Mouse (Mus musculus) limb, embryonic 10.5 days (tissue): ENCODE measurements at regions not wholly inside any gene's neighbourhood (a gene's known extent, or its start where the extent isn't known, plus 50 kb on each side); places are given as distances from the start of the nearest gene placed in this dataset.

ENCODE experiments used
- DNase-seq: peaks from one replicate; pipeline ENCODE4 v3.0.0-alpha.2; 2017; ENCODE audit warnings: low spot score
- H3K27ac ChIP-seq: fragments of 300-500 bp; sonication (generic); 2 replicates; pipeline ENCODE4 v1.5.1; 2016; ENCODE audit warnings: mild to moderate bottlenecking
- H3K27me3 ChIP-seq: fragments of 300-500 bp; sonication (generic); 2 replicates; pipeline ENCODE4 v1.6.1; 2016; ENCODE audit warnings: low read depth, mild to moderate bottlenecking; ENCODE audit not compliant: poor library complexity, severe bottlenecking
- H3K36me3 ChIP-seq: fragments of 300-500 bp; sonication (generic); 2 replicates; pipeline ENCODE4 v1.6.1; 2016; ENCODE audit warnings: mild to moderate bottlenecking, moderate library complexity
- H3K4me1 ChIP-seq: fragments of 300-500 bp; sonication (generic); 2 replicates; pipeline ENCODE4 v1.6.1; 2016
- H3K4me3 ChIP-seq: fragments of 300-500 bp; sonication (generic); 2 replicates; pipeline ENCODE4 v1.5.1; 2016; ENCODE audit warnings: mild to moderate bottlenecking, moderate library complexity
- H3K9me3 ChIP-seq: fragments of 300-500 bp; sonication (generic); replicated peaks from 2 replicates; pipeline ENCODE4 v1.6.1; 2016; ENCODE audit warnings: mild to moderate bottlenecking
- WGBS: fragments of 180-500 bp; shearing (Covaris S2); methylation state at CpG from one replicate; pipeline ENCODE4 v1.1.7; 2016; 5-methylcytosine and 5-hydroxymethylcytosine counted together

DNA sequence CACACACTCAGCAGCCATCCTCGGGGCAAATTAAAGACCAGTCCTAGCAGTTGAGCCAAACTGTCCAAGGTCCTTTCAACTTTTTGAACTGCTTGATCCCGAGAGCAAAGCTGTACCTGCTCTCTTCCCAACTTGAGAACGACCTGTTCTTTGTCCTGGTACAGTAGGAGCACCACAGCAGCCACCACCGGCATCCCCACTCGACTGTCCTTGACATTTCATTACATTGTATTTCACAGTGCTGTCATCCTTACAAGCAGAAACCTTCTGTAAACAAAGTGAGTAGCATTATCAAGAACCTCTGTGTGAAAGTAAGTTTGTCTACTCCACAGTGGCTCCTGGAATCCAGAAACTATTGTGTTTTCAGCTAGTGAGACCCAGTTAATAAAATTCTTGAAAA is 240.2 kb upstream of the Zfp462 start:
- WGBS = 87% methylated on average over 5 of the region's 5 CpGs
- no peak for DNase-seq
- Histone ChIP-seq H3K27ac (no peak overlapping the region), H3K9me3 (no peaks in the 10 kb centered on the region), H3K4me1 (no peaks in the 10 kb centered on the region), H3K36me3 (no peaks in the 10 kb centered on the region), H3K4me3 (no peak overlapping the region), H3K27me3 (no peaks in the 10 kb centered on the region)

DNA sequence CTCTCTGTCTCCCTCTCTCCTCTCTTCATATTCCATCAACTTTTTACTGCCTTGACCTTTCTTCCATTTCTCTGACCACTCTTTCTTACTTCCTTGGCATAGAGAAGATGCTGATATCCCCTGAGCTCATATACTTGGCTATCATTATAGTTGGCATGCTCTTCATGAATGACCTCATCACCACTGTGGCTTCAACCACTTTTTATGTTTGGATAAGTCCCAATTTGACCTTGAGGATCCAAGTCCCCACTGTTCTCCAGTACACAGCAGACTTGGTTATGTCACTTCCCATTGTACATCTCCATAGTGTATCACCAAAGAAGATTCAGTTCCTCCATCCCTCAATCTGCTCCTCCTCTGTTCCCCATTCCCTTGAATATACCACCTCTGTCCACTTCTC is 235.1 kb upstream of the Zfp462 start:
- Histone ChIP-seq H3K27ac (no peak overlapping the region), H3K27me3 (no peaks in the 10 kb centered on the region), H3K4me3 (no peak overlapping the region), H3K9me3 (no peaks in the 10 kb centered on the region), H3K4me1 (peaks cover 4% of the 10 kb centered on the region), H3K36me3 (no peaks in the 10 kb centered on the region)
- DNase-seq = no peak

DNA sequence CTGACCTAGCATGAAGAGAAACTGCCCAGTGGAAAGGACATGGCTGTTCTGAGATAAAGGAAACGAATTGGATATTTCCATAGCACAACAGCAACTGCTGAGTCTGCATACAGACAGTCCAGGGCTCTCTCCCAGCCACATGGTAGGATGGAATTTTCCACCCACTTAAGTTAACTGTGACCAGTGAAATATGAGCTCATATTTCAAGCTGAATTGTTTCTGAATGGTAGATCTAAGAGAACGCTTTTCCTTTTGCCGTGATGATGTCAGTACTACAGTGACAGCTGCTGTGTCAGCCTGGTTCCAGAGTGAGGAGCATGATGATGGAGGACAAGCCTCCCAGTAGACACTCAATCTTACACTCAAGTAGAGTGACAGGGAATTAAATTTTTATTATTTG is 231.9 kb upstream of the Zfp462 start:
- 75% methylated on average over 3 of the region's 3 CpGs for WGBS
- Histone ChIP-seq H3K27ac (no peak overlapping the region), H3K27me3 (no peaks in the 10 kb centered on the region), H3K36me3 (no peaks in the 10 kb centered on the region), H3K4me3 (no peak overlapping the region), H3K9me3 (no peaks in the 10 kb centered on the region), H3K4me1 (peaks cover 4% of the 10 kb centered on the region)
- DNase-seq = no peak

DNA sequence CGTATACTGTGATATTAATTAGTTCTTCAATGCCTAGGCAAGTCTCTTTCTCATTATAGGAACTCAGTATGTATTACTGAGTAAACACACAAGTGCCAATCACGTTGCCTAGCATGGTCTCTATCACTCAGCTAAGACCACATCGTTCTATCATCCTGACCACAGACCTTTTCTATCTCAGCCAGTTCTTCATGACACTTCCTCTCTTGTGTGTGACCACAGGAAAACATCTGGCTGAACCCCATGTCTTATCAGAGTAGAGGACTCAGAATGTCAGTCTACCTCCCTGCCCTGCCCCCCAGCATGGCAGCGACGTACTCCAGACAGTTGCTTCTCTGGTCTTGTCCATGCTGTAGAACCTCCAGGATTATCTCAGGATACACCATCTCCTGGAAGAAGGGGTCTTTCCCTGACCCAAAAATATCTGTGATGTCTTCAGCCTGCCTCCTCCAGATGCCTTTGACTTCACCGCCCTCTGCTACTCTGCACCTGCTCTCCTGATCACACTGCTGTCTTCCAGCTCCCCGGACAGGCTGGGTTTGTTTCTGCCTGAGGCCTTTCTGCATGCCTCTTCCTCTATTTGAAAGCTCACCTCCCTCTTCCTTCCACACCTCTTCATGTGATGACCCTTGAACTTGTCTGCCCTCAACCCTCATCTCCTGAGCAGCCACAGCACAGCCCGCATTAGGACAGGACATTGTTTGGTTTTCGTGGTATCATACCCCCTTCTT is 230.1 kb upstream of the Zfp462 start:
- H3K9me3 ChIP-seq = no peaks in the 10 kb centered on the region
- no peak overlapping the region for H3K4me3 ChIP-seq
- DNase-seq = no peak
- no peaks in the 10 kb centered on the region for H3K36me3 ChIP-seq
- H3K4me1 ChIP-seq = peaks cover 4% of the 10 kb centered on the region
- no peaks in the 10 kb centered on the region for H3K27me3 ChIP-seq
- WGBS = 80% methylated on average over 9 of the region's 9 CpGs
- no peak overlapping the region for H3K27ac ChIP-seq

- 79% methylated on average over 1 of the region's 1 CpGs for WGBS
- H3K36me3 ChIP-seq = no peaks in the 10 kb centered on the region
- no peak for DNase-seq
- no peak overlapping the region for H3K4me3 ChIP-seq
- no peak overlapping the region for H3K27ac ChIP-seq
- no peaks in the 10 kb centered on the region for H3K27me3 ChIP-seq
- H3K4me1 ChIP-seq = peaks cover under 1% of the 10 kb centered on the region
- H3K9me3 ChIP-seq = no peaks in the 10 kb centered on the region
These were observed 226.8 kb upstream of the Zfp462 start for GRCm38 (mm10) chr4:54718083-54718482.

DNA sequence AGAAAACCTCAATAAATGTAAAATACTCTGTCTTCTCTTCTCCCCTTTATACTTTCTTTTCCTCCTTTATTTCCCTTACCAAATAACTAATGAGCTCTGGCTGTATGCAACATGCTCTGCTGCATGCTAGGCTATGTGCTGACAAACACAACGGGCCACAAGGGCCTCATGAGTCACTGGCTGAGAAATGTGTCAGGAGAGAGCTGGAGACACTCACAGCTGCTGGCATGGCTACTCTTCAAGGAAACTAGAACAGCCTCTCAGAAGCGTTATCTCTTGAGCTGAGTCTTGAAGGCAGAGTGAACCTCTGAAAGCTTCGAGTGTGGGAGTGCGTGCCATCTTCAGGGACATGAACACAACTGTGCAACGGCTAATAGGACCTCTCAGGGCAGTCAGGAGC is 205.8 kb upstream of the Zfp462 start:
- DNase-seq = no peak
- 82% methylated on average over 5 of the region's 5 CpGs for WGBS
- H3K27me3 ChIP-seq = no peaks in the 10 kb centered on the region
- H3K27ac ChIP-seq = no peak overlapping the region
- no peaks in the 10 kb centered on the region for H3K9me3 ChIP-seq
- no peaks in the 10 kb centered on the region for H3K36me3 ChIP-seq
- no peaks in the 10 kb centered on the region for H3K4me1 ChIP-seq
- H3K4me3 ChIP-seq = no peak overlapping the region

- H3K27me3 ChIP-seq = no peaks in the 10 kb centered on the region
- DNase-seq = no peak
- H3K4me3 ChIP-seq = no peak overlapping the region
- no peaks in the 10 kb centered on the region for H3K9me3 ChIP-seq
- 86% methylated on average over 2 of the region's 2 CpGs for WGBS
- H3K27ac ChIP-seq = no peak overlapping the region
- no peaks in the 10 kb centered on the region for H3K4me1 ChIP-seq
- no peaks in the 10 kb centered on the region for H3K36me3 ChIP-seq
These were observed 193.4 kb upstream of the Zfp462 start for GRCm38 (mm10) chr4:54751458-54751857.

- 91% methylated on average over 4 of the region's 4 CpGs for WGBS
- H3K27ac ChIP-seq = no peak overlapping the region
- H3K4me1 ChIP-seq = peaks cover 20% of the 10 kb centered on the region
- DNase-seq = peak; percentile 4
- no peaks in the 10 kb centered on the region for H3K36me3 ChIP-seq
- H3K27me3 ChIP-seq = no peaks in the 10 kb centered on the region
- H3K4me3 ChIP-seq = no peak overlapping the region
- H3K9me3 ChIP-seq = no peaks in the 10 kb centered on the region
These were observed 188.4 kb upstream of the Zfp462 start for GRCm38 (mm10) chr4:54756441-54756840.

GRCm38 (mm10) chr4:54757715-54758500 is 186.9 kb upstream of the Zfp462 start:
- H3K4me1 ChIP-seq = peaks cover 20% of the 10 kb centered on the region
- no peaks in the 10 kb centered on the region for H3K36me3 ChIP-seq
- DNase-seq = peak; percentile 62
- 43% methylated on average over 19 of the region's 19 CpGs for WGBS
- H3K9me3 ChIP-seq = no peaks in the 10 kb centered on the region
- peak overlapping the region; percentile 36 for H3K4me3 ChIP-seq
- H3K27me3 ChIP-seq = no peaks in the 10 kb centered on the region
- peak overlapping the region; percentile 82 for H3K27ac ChIP-seq

DNA sequence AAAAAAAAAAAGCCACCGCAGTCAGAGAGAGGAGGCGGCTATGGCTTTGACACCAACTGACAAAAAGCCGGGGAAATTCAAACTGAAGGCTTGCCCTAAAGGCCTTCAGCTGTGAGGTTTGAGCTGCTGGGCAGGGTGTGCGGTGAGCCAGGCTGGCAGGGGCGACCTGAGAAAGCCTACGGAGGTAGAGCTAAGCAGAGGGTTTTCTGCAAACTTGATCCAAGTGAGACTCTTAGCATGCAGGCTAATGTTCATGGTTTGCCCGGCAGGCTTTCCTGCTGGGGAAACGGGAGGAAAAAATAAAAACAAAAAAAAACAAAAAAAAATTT is 186.4 kb upstream of the Zfp462 start:
- no peak for DNase-seq
- Histone ChIP-seq H3K36me3 (no peaks in the 10 kb centered on the region), H3K27ac (peak overlapping the region; percentile 82), H3K27me3 (no peaks in the 10 kb centered on the region), H3K4me1 (peaks cover 20% of the 10 kb centered on the region), H3K4me3 (peak overlapping the region; percentile 36), H3K9me3 (no peaks in the 10 kb centered on the region)
- WGBS = 38% methylated on average over 8 of the region's 8 CpGs

DNA sequence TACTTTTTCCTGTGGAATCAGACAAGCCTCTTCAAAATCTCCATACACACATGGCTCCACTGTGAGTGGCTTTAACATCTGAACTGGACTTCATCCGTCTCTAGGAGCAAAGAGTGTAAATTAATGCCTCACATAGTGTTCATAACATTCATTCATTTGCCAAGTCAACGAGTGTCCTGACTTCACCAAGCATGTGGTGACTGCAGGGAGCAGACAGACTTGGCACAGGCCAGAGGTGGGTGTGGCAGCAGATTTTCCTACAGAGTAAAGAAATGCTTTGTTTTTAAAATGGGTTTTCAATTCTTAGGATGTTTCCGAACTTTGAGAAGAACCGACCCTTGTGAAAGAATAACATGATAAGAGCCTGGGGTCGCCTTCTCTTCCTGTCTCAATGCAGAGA is 183.6 kb upstream of the Zfp462 start:
- DNase-seq = no peak
- 80% methylated on average over 5 of the region's 5 CpGs for WGBS
- Histone ChIP-seq H3K4me1 (peaks cover 20% of the 10 kb centered on the region), H3K9me3 (no peaks in the 10 kb centered on the region), H3K36me3 (no peaks in the 10 kb centered on the region), H3K27me3 (no peaks in the 10 kb centered on the region), H3K4me3 (no peak overlapping the region), H3K27ac (no peak overlapping the region)

GRCm38 (mm10) chr4:54765045-54765444 is 179.8 kb upstream of the Zfp462 start:
- H3K27me3 ChIP-seq = no peaks in the 10 kb centered on the region

DNA sequence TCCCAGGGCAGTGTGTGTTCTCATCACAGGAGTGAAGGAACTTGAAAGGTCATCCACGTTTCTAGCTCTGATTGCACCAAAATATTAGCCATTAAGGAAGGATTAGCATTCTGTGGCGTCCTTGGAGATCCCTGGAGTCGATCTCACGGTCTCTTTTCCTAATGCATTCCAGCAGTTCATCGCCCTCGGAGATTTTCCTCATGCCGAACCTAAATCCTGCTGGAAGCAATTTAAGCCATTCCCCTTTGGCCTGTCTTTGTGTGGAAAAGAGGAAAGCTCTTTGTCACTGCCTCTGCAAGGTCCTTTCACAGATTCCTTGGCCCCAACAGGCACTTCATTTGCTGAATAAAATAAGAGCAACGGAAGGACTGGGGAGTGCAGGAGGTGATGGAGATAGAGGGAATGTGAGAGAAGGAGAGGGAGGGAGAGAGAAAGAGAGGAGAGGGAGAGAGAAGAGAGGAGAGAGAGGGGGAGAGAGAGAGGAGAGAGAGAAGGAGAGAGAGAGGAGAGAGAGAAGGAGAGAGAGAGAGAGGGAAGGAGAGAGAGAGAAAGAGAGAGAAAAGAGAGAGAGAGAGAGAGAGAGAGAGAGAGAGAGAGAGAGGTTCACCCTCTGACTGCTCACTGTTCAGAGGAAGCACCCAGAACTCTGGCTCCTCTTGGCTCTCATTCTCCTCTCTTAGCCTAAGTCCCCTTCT is 177.2 kb upstream of the Zfp462 start:
- H3K9me3 ChIP-seq = no peaks in the 10 kb centered on the region
- DNase-seq = peak; percentile 60
- H3K27ac ChIP-seq = peak overlapping the region; percentile 74

More at GRCm38 (mm10) chr4:54765045-54765444, 179.8 kb upstream of the Zfp462 start:
- Histone ChIP-seq H3K36me3 (no peaks in the 10 kb centered on the region), H3K27ac (no peak overlapping the region), H3K9me3 (no peaks in the 10 kb centered on the region), H3K4me1 (peaks cover 14% of the 10 kb centered on the region), H3K4me3 (no peak overlapping the region)
- 83% methylated on average over 1 of the region's 1 CpGs for WGBS
- DNase-seq = no peak

More for the DNA sequence above, 177.2 kb upstream of the Zfp462 start:
- 15% methylated on average over 8 of the region's 8 CpGs for WGBS
- H3K4me3 ChIP-seq = no peak overlapping the region
- no peaks in the 10 kb centered on the region for H3K36me3 ChIP-seq
- peaks cover 14% of the 10 kb centered on the region for H3K4me1 ChIP-seq
- no peaks in the 10 kb centered on the region for H3K27me3 ChIP-seq
